Mouse (Mus musculus): ENCODE results near the gene Akr1b7. TPM values are rescaled to one million over a fixed set of nuclear protein-coding genes. Genes with fewer than 3 reads are reported as not detected.
A peak's percentile ranks its signal among the peaks of the same experiment; 100 is the strongest.
"Not testable (repeated sequence)": the region's sequence is repeated elsewhere in the genome, so short reads cannot be mapped to it uniquely, and the experiment has no call there.

Gene Akr1b7
- polyA plus RNA-seq, 1 experiment, result not detected

GRCm38 (mm10) chr6:34384701-34385370 is 27.3 kb upstream of the Akr1b7 start:
- Histone ChIP-seq H3K4me1 (ENCODE audit: control insufficient read depth) (peaks cover 14% of the 10 kb centered on the region), H3K9me3 (ENCODE audit: control insufficient read depth, low read length) (no peaks in the 10 kb centered on the region), H3K4me3 (replicated peaks) (peak overlapping the region; percentile 60), H3K27me3 (ENCODE audit: control insufficient read depth) (no peaks in the 10 kb centered on the region), H3K36me3 (ENCODE audit: control insufficient read depth) (no peaks in the 10 kb centered on the region)
- TF ChIP-seq GATA1 (IDR thresholded peaks at IDR 0.05; ENCODE audit: low read length) (no peak), TAL1 (IDR thresholded peaks at IDR 0.05; ENCODE audit: low read length) (no peak)

GRCm38 (mm10) chr6:34388420-34389156 is 23.5 kb upstream of the Akr1b7 start:
- Histone ChIP-seq H3K4me3 (replicated peaks) (no peak overlapping the region), H3K9me3 (ENCODE audit: control insufficient read depth, low read length) (no peaks in the 10 kb centered on the region), H3K4me1 (ENCODE audit: control insufficient read depth) (peaks cover 14% of the 10 kb centered on the region), H3K36me3 (ENCODE audit: control insufficient read depth) (no peaks in the 10 kb centered on the region), H3K27me3 (ENCODE audit: control insufficient read depth) (no peaks in the 10 kb centered on the region)
- TF ChIP-seq GATA1 (IDR thresholded peaks at IDR 0.05; ENCODE audit: low read length) (no peak), TAL1 (IDR thresholded peaks at IDR 0.05; ENCODE audit: low read length) (no peak)

GRCm38 (mm10) chr6:34395897-34396296 is 16.2 kb upstream of the Akr1b7 start:
- Histone ChIP-seq H3K4me3 (replicated peaks) (no peak overlapping the region), H3K36me3 (ENCODE audit: control insufficient read depth) (no peaks in the 10 kb centered on the region), H3K9me3 (ENCODE audit: control insufficient read depth, low read length) (no peaks in the 10 kb centered on the region), H3K27me3 (ENCODE audit: control insufficient read depth) (no peaks in the 10 kb centered on the region), H3K4me1 (ENCODE audit: control insufficient read depth) (no peaks in the 10 kb centered on the region)
- no peak for TF ChIP-seq TAL1 (IDR thresholded peaks at IDR 0.05; ENCODE audit: low read length)
- no peak for TF ChIP-seq GATA1 (IDR thresholded peaks at IDR 0.05; ENCODE audit: low read length)

- no peak overlapping the region for H3K4me3 ChIP-seq (replicated peaks)
- no peaks in the 10 kb centered on the region for H3K27me3 ChIP-seq (ENCODE audit: control insufficient read depth)
- H3K9me3 ChIP-seq (ENCODE audit: control insufficient read depth, low read length), result no peaks in the 10 kb centered on the region
- TF ChIP-seq TAL1 (IDR thresholded peaks at IDR 0.05; ENCODE audit: low read length) (no peak), GATA1 (IDR thresholded peaks at IDR 0.05; ENCODE audit: low read length) (no peak)
- H3K36me3 ChIP-seq (ENCODE audit: control insufficient read depth), result no peaks in the 10 kb centered on the region
- no peaks in the 10 kb centered on the region for H3K4me1 ChIP-seq (ENCODE audit: control insufficient read depth)
Observed at GRCm38 (mm10) chr6:34398431-34398830, 13.7 kb upstream of the Akr1b7 start.

DNA sequence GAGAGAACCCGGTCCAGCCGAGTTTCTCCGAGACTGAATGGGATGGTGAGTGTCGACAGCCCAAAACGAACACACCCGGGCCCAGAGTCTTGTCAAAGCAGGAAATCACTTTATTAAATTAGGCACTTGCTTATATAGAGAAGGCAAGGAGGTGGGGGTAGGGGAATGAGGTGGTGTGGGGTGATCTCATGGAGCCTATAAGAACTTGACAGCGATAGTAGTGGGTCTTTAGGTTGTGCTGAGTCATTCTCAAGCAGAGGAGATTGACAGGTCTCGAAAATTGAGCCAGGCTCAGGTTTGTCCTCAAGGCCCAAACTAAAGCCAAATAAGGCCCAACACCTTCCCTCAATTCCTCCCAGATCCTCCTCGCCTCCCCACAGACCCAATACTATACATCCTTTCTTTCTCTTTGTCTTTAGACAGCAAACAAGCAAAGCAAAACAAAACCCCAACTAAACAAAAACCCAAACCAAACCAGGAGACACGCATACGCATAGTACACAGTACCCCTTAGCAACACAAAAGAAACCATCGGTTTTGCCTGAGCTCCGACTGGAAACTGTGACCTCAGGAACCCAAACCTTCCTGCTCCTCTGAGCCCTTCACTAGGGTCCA is 12.4 kb upstream of the Akr1b7 start:
- TF ChIP-seq TAL1 (IDR thresholded peaks at IDR 0.05; ENCODE audit: low read length) (no peak), GATA1 (IDR thresholded peaks at IDR 0.05; ENCODE audit: low read length) (no peak)
- Histone ChIP-seq H3K9me3 (ENCODE audit: control insufficient read depth, low read length) (no peaks in the 10 kb centered on the region), H3K4me3 (replicated peaks) (no peak overlapping the region), H3K4me1 (ENCODE audit: control insufficient read depth) (no peaks in the 10 kb centered on the region), H3K27me3 (ENCODE audit: control insufficient read depth) (no peaks in the 10 kb centered on the region), H3K36me3 (ENCODE audit: control insufficient read depth) (no peaks in the 10 kb centered on the region)

GRCm38 (mm10) chr6:34400696-34401095 is 11.4 kb upstream of the Akr1b7 start:
- TF ChIP-seq GATA1 (IDR thresholded peaks at IDR 0.05; ENCODE audit: low read length) (no peak), TAL1 (IDR thresholded peaks at IDR 0.05; ENCODE audit: low read length) (no peak)

DNA sequence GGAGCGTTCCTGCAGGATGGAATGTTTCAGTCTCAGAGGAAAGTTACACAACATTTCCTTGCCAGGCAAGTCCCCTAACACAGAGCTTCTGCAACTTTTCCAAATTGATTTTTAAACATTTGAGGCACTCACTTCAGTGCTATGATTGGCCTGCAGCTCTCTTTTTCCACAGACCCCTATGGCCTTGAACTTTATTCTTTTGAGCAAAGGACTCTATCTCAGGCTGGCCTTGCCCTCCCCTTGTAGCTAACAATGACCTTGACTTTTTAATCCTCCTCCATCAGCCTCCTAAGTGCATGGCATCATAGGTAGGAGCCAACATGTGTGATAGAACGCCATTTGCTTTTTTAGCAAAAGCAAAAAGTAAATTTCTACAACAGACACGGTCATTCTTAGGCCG is 5.4 kb upstream of the Akr1b7 start:
- no peaks in the 10 kb centered on the region for H3K27me3 ChIP-seq (ENCODE audit: control insufficient read depth)
- TF ChIP-seq TAL1 (IDR thresholded peaks at IDR 0.05; ENCODE audit: low read length), result no peak
- TF ChIP-seq GATA1 (IDR thresholded peaks at IDR 0.05; ENCODE audit: low read length), result no peak

More at GRCm38 (mm10) chr6:34400696-34401095, 11.4 kb upstream of the Akr1b7 start:
- Histone ChIP-seq H3K9me3 (ENCODE audit: control insufficient read depth, low read length) (no peaks in the 10 kb centered on the region), H3K36me3 (ENCODE audit: control insufficient read depth) (no peaks in the 10 kb centered on the region), H3K4me1 (ENCODE audit: control insufficient read depth) (no peaks in the 10 kb centered on the region), H3K27me3 (ENCODE audit: control insufficient read depth) (no peaks in the 10 kb centered on the region), H3K4me3 (replicated peaks) (no peak overlapping the region)

GRCm38 (mm10) chr6:34407403-34407802 is 4.7 kb upstream of the Akr1b7 start:
- peaks cover 5% of the 10 kb centered on the region for H3K9me3 ChIP-seq (ENCODE audit: control insufficient read depth, low read length)
- no peak overlapping the region for H3K4me3 ChIP-seq (replicated peaks)
- H3K36me3 ChIP-seq (ENCODE audit: control insufficient read depth), result no peaks in the 10 kb centered on the region
- H3K4me1 ChIP-seq (ENCODE audit: control insufficient read depth), result no peaks in the 10 kb centered on the region
- no peaks in the 10 kb centered on the region for H3K27me3 ChIP-seq (ENCODE audit: control insufficient read depth)
- TF ChIP-seq GATA1 (IDR thresholded peaks at IDR 0.05; ENCODE audit: low read length), result no peak

More for the DNA sequence above, 5.4 kb upstream of the Akr1b7 start:
- no peaks in the 10 kb centered on the region for H3K4me1 ChIP-seq (ENCODE audit: control insufficient read depth)
- H3K4me3 ChIP-seq (replicated peaks), result no peak overlapping the region
- H3K36me3 ChIP-seq (ENCODE audit: control insufficient read depth), result no peaks in the 10 kb centered on the region
- peaks cover 5% of the 10 kb centered on the region for H3K9me3 ChIP-seq (ENCODE audit: control insufficient read depth, low read length)

GRCm38 (mm10) chr6:34412688-34413087 is 554 bp downstream of the Akr1b7 start:
- Histone ChIP-seq H3K9me3 (ENCODE audit: control insufficient read depth, low read length) (peaks cover 2% of the 10 kb centered on the region), H3K4me1 (ENCODE audit: control insufficient read depth) (peaks cover 3% of the 10 kb centered on the region), H3K36me3 (ENCODE audit: control insufficient read depth) (no peaks in the 10 kb centered on the region), H3K27me3 (ENCODE audit: control insufficient read depth) (no peaks in the 10 kb centered on the region; the same call in 1 of the 2 replicates), H3K4me3 (replicated peaks) (no peak overlapping the region)
- TF ChIP-seq GATA1 (IDR thresholded peaks at IDR 0.05; ENCODE audit: low read length) (no peak), TAL1 (IDR thresholded peaks at IDR 0.05; ENCODE audit: low read length) (no peak)

- H3K9me3 ChIP-seq (ENCODE audit: control insufficient read depth, low read length), result not testable (repeated sequence)
Observed at GRCm38 (mm10) chr6:34413386-34413785, 1.3 kb downstream of the Akr1b7 start.

More at GRCm38 (mm10) chr6:34413386-34413785, 1.3 kb downstream of the Akr1b7 start:
- not testable (repeated sequence) for H3K4me1 ChIP-seq (ENCODE audit: control insufficient read depth); H3K27me3 ChIP-seq (ENCODE audit: control insufficient read depth); H3K4me3 ChIP-seq (replicated peaks); H3K36me3 ChIP-seq (ENCODE audit: control insufficient read depth)
